Mouse (Mus musculus) intestine, postnatal 0 days (tissue): Measurements from ENCODE around the gene Aff4. TPM values are rescaled to one million over a fixed set of nuclear protein-coding genes. Genes with fewer than 3 reads are reported as not detected.

ENCODE experiments used
- ATAC-seq: fragments of 200-750 bp; cut with Nextera tagmentation; 2 replicates; pipeline ENCODE4 v1.8.0; 2017; ENCODE audit warnings: mild to moderate bottlenecking, moderate TSS enrichment, moderate library complexity
- H3K27ac ChIP-seq: fragments of 300-500 bp; sonication (generic); 2 replicates; pipeline ENCODE4 v1.5.1; 2014; ENCODE audit warnings: mild to moderate bottlenecking, low read depth, low read length, moderate library complexity
- H3K27me3 ChIP-seq: fragments of 300-500 bp; sonication (generic); replicated peaks from 2 replicates; pipeline ENCODE4 v1.6.1; 2014; ENCODE audit warnings: low read length, mixed read lengths; ENCODE audit not compliant: control insufficient read depth, insufficient read depth
- H3K36me3 ChIP-seq: fragments of 300-500 bp; sonication (generic); 2 replicates; pipeline ENCODE4 v1.6.1; 2014; ENCODE audit warnings: mild to moderate bottlenecking, moderate library complexity; ENCODE audit not compliant: control insufficient read depth, insufficient read depth
- H3K4me1 ChIP-seq: fragments of 300-500 bp; sonication (generic); replicated peaks from 2 replicates; pipeline ENCODE4 v1.6.1; 2014; ENCODE audit warnings: antibody characterized with exemption, low read length, mixed read lengths; ENCODE audit not compliant: control insufficient read depth, insufficient read depth
- H3K4me2 ChIP-seq: fragments of 300-500 bp; sonication (generic); replicated peaks from 2 replicates; pipeline ENCODE4 v1.6.1; 2014; ENCODE audit warnings: low read depth, mild to moderate bottlenecking, moderate library complexity
- H3K4me3 ChIP-seq: fragments of 300-500 bp; sonication (generic); 2 replicates; pipeline ENCODE4 v1.5.1; 2014; ENCODE audit warnings: low read depth, low read length
- H3K9ac ChIP-seq: fragments of 300-500 bp; sonication (generic); 2 replicates; pipeline ENCODE4 v1.6.1; 2014; ENCODE audit warnings: mild to moderate bottlenecking, low read depth, low read length
- H3K9me3 ChIP-seq: fragments of 300-500 bp; sonication (generic); 2 replicates; pipeline ENCODE4 v1.6.1; 2016; ENCODE audit warnings: mixed run types; ENCODE audit not compliant: control insufficient read depth
- CTCF ChIP-seq: sonication (generic); IDR thresholded peaks from 2 replicates; pipeline ENCODE4 v1.5.1; 2016; ENCODE audit warnings: low read depth, mild to moderate bottlenecking, control low read depth, antibody characterized with exemption, moderate library complexity
- WGBS: fragments of 180-500 bp; shearing (Covaris S2); extraction: QIAGEN DNeasy Blood & Tissue Kit; methylation state at CpG from one replicate; pipeline ENCODE4 v1.1.7; 2014; 5-methylcytosine and 5-hydroxymethylcytosine counted together
- polyA plus RNA-seq: library from polyadenylated mRNA; unstranded; fragments of >200 nt; fragmentation: Nextera tagmentation; extraction: Ambion mirVana; gene quantifications from 2 replicates; pipeline ENCODE4 v1.2.1, GENCODE M21; 2015

The Aff4 gene
- polyA plus RNA-seq, 1 experiment from 2014 or later, result 19.0 TPM

DNA sequence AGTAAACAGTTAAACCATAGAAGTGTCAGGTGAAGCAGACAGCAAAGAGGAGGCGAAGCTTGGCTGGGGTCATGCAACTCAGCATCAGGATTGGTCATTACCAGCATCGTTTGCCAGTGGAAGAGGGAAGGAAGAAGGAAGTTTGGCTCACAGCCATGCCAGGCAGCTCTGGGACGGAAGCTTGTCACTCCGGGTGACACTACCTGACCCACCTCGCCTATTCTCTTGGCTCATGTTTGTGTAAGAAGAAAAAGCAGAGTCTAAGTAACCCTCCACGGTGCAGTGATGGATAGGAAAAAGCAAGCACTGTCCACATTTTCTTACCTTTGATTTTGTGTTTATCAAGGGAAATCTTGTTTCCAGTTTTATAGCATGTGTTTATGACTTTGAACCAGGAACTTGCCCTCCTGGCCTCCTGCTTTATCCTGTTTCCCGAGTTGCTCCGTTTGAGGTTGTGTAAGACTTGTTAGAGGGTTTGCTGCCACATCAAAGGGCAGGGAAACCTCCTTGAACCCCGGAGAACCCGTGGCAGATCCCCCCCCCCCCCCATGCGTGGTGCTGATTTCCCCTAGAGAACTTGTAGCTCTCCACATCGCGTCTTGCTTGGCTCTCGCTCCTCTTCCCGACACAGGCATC, 99.6 kb downstream of the Aff4 start:
- no peak for TF ChIP-seq CTCF
- H3K36me3 ChIP-seq, result no peaks in the 10 kb centered on the region
- H3K9me3 ChIP-seq, result no peaks in the 10 kb centered on the region
- H3K4me3 ChIP-seq, result no peak overlapping the region
- no peak overlapping the region for H3K9ac ChIP-seq
- 0 out of 2 replicates have a peak overlapping the region, but pooled peaks have one; percentile 27 for H3K4me2 ChIP-seq
- ATAC-seq, result peak; percentile 82
- peak overlapping the region; percentile 86 for H3K27ac ChIP-seq
- 0 out of 2 replicates have a peak, but pooled peaks cover 4% of the 10 kb centered on the region for H3K4me1 ChIP-seq
- WGBS, result 15% methylated on average over 15 of the region's 15 CpGs
- H3K27me3 ChIP-seq, result no peaks in the 10 kb centered on the region

DNA sequence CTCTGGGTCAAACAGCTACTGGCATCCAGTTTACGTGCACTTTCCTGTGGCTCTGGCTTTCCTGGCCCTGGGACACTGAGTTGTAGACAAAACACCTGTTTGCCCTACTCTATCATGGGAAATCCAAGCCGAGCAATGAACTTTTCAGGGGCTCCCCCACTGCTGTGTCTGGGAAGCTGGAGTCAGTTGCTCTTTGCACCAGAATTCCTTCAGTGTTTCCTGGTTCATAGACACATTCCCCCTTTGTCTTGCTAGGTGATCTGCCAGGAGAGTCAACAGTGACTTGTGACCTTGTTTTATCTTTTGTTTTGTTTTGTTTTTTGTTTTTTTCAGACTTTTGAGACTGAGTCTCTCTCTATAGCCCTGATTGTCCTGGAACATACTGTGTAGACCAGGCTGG, 100.7 kb downstream of the Aff4 start:
- TF ChIP-seq CTCF, result no peak
- H3K9me3 ChIP-seq, result no peaks in the 10 kb centered on the region
- no peaks in the 10 kb centered on the region for H3K36me3 ChIP-seq
- H3K27me3 ChIP-seq, result no peaks in the 10 kb centered on the region
- H3K4me1 ChIP-seq, result 0 out of 2 replicates have a peak, but pooled peaks cover 4% of the 10 kb centered on the region
- WGBS, result 13% methylated on average over 2 of the region's 2 CpGs
- no peak overlapping the region for H3K9ac ChIP-seq
- no peak overlapping the region for H3K4me3 ChIP-seq
- H3K27ac ChIP-seq, result peak overlapping the region; percentile 86
- peak; percentile 64 for ATAC-seq
- H3K4me2 ChIP-seq, result no peak overlapping the region

DNA sequence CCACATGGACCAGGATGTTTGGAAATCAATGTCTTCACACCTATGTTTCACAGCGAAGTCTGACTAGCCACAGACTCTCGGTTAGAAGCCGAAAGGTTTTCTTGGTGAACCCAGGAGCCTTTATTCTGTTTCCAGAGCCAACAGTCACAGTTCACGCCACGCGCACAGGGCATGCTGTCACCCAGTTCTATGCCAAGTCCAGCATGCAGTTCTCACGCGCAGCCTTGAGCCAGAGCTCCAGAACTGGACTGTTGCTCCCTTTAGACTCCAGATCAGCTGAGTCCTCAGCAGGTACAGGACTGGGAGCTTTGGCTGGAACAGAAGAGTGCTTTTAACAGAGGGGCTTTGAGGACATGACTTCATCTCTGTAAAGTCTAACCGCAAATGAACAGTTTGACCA, 101.8 kb downstream of the Aff4 start:
- TF ChIP-seq CTCF, result no peak
- no peak overlapping the region for H3K27ac ChIP-seq
- H3K4me3 ChIP-seq, result no peak overlapping the region
- no peaks in the 10 kb centered on the region for H3K36me3 ChIP-seq
- no peak overlapping the region for H3K4me2 ChIP-seq
- no peak for ATAC-seq
- H3K9me3 ChIP-seq, result no peaks in the 10 kb centered on the region
- 97% methylated on average over 9 of the region's 9 CpGs for WGBS
- H3K4me1 ChIP-seq, result 0 out of 2 replicates have a peak, but pooled peaks cover 4% of the 10 kb centered on the region
- no peak overlapping the region for H3K9ac ChIP-seq
- no peaks in the 10 kb centered on the region for H3K27me3 ChIP-seq

DNA sequence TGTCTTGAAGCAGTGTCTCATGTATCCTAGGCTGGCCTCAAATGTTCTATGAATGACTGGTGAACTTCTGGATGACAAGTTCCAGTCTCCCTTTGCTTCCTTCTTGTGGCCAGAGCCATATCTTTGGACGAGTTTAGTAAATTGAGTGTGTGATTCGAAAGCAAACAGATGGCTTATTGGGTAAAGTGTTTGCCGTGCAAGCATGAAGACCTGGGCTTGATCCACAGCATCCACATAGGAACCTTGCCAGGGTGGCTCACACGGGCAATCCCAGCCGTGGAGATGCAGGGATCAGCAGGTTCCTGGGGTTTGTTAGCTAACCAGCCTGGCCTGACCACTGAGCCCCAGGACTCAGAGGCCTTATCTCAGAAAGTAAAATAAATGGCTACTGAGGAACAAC, 102.4 kb downstream of the Aff4 start:
- H3K9ac ChIP-seq, result no peak overlapping the region
- H3K27ac ChIP-seq, result no peak overlapping the region
- H3K4me2 ChIP-seq, result no peak overlapping the region
- H3K9me3 ChIP-seq, result no peaks in the 10 kb centered on the region
- WGBS, result 64% methylated on average over 5 of the region's 5 CpGs
- 0 out of 2 replicates have a peak, but pooled peaks cover 4% of the 10 kb centered on the region for H3K4me1 ChIP-seq
- ATAC-seq, result no peak
- H3K27me3 ChIP-seq, result no peaks in the 10 kb centered on the region
- no peaks in the 10 kb centered on the region for H3K36me3 ChIP-seq
- TF ChIP-seq CTCF, result no peak
- H3K4me3 ChIP-seq, result no peak overlapping the region

DNA sequence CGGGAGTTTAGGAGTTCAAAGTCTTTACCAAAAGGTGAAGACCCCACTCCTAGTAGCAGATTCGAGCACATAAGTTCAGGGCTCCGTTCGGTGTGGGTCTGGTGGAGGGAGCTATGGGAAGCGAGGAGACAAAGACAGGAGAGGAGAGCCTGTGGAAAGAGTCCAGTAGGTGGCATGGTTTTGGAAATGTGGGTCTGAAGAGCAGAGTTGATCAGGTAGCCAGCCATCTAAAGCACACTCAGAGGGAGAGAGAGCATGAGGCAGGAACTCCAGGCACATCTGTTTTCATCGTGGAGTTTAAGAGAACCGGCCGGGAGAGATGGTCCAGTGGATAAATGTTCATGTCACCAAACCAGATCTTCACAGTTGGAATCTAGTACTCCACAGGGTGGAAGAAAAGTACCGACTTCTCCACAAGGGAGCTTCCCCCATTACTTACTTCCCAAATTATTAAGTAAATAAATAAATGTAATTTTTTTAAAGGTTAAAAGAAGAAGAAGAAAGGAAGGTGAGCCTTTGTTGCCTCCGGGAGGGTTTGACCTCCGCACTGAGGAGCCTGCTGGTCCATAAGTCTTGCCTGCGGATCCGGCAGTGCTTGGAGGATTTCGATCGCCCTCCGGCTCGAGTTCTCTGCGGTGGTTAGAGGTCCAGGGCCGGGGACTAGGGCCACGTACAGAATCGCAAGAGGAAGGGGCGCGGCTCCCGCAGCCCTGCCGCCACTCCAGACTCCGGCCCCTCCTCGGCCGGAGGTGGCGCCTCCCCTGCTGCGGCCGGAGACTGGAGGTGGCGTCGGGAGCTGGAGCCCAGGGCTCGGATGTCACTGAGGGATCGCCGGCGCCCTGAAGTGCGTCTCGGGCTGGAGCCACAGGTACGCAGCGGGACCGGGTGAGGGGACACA, 106.1 kb downstream of the Aff4 start, which contains the start of the genes Gm10447 and Shroom1:
Gene Gm10447 (minus strand): TSS at position 637 of the 898 bp plus-strand sequence.
Gene Shroom1 (plus strand): TSS at position 732 of the 898 bp plus-strand sequence.
- peak; percentile 73 for TF ChIP-seq CTCF
- no peaks in the 10 kb centered on the region for H3K27me3 ChIP-seq
- WGBS, result 4% methylated on average over 42 of the region's 42 CpGs
- H3K36me3 ChIP-seq, result no peaks in the 10 kb centered on the region
- peak; percentile 66 for ATAC-seq
- no peaks in the 10 kb centered on the region for H3K4me1 ChIP-seq
- peak within 1 kb of the TSS; percentile 80 for H3K9ac ChIP-seq
- H3K4me3 ChIP-seq, result peak within 1 kb of the TSS; percentile 61
- no peaks in the 10 kb centered on the region for H3K9me3 ChIP-seq
- H3K27ac ChIP-seq, result peak within 1 kb of the TSS; percentile 66; the same call in 1 of the 2 replicates
- H3K4me2 ChIP-seq, result peak within 1 kb of the TSS; percentile 96

DNA sequence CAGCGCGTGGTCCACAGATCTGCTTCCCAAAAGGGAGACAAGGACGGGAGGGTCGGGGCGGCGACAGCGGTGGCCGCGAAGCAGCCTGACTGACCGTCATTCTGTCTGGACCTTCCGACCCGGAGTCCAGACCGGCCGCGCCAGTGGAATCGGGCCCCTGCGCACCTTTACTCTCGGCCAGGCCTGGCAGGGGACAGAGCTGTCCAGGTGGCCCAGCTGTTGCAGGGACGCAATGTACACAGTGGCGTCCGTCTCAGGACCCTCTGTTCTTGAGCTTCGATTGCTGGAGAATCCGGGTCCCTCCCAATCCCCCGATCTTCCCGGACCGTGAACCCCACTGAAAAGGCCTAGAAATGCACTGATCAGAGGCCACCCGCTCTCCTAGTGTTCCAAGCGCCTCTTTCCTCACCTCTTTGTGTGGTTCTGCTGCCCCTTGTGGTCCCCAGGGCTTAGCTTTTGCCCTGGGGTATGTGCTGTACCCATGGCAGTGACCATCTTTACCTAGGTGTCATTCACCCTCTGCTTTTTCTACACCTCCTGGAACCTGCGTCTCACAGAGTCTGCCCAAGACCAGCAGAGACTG, 106.8 kb downstream of the Aff4 start:
- H3K27me3 ChIP-seq, result peaks cover 5% of the 10 kb centered on the region; the same call in 1 of the 2 replicates
- H3K27ac ChIP-seq, result peak overlapping the region; percentile 66; the same call in 1 of the 2 replicates
- WGBS, result 15% methylated on average over 29 of the region's 29 CpGs
- no peaks in the 10 kb centered on the region for H3K9me3 ChIP-seq
- peak; percentile 46 for ATAC-seq
- peak overlapping the region; percentile 80 for H3K9ac ChIP-seq
- H3K4me1 ChIP-seq, result no peaks in the 10 kb centered on the region
- H3K36me3 ChIP-seq, result no peaks in the 10 kb centered on the region
- TF ChIP-seq CTCF, result peak; percentile 67
- peak overlapping the region; percentile 96 for H3K4me2 ChIP-seq
- H3K4me3 ChIP-seq, result peak overlapping the region; percentile 61
